ENCODE assay signal across 23 mouse cellular contexts in genomic region chr4:45275770-45276169, GRCm38 (mm10).
"Had no signal": no experiment of that assay in that cellular context is flagged by ENCODE, and none has a peak within 500 bp of the region (broad histone marks: within the 10 kb centered on the region; RNA-seq: fewer than 3 reads in every experiment).

No protein-coding gene starts in this region.

- H3K4me1 ChIP-seq: neural tube, embryonic 12.5 days had no signal

- H3K4me2 ChIP-seq: limb, embryonic 15.5 days; liver, embryonic 11.5 days; lung, embryonic 14.5 days; neural tube, embryonic 12.5 days; neural tube, embryonic 15.5 days had no signal

- ATAC-seq: intestine, embryonic 16.5 days; liver, postnatal 0 days; lung, postnatal 0 days had no signal

- DNase-seq: kidney, adult 2 months; kidney, postnatal 10 days; kidney, postnatal 36 days; layer of hippocampus, postnatal 36 days; left cerebral cortex, postnatal 4 days; liver, postnatal 0 days; lung, embryonic 14.5 days; midbrain, embryonic 14.5 days; right cerebral cortex, adult 18-20 months; right cerebral cortex, postnatal 14 days; right cerebral cortex, postnatal 4 days; thymus, adult 2 months; thymus, postnatal 25 days had no signal

- H3K27ac ChIP-seq: left cerebral cortex, adult 2 months; limb, embryonic 15.5 days; liver, embryonic 14.5 days; macrophage; neural tube, embryonic 12.5 days; neural tube, embryonic 15.5 days; stomach, postnatal 0 days had no signal

- H3K9ac ChIP-seq: limb, embryonic 15.5 days; liver, embryonic 14.5 days; liver, postnatal 0 days; lung, embryonic 14.5 days; neural tube, embryonic 12.5 days; neural tube, embryonic 15.5 days had no signal

- H3K36me3 ChIP-seq: limb, embryonic 15.5 days; neural tube, embryonic 12.5 days; neural tube, embryonic 15.5 days had no signal

- H3K4me3 ChIP-seq: left cerebral cortex, adult 2 months; limb, embryonic 15.5 days; neural tube, embryonic 12.5 days; neural tube, embryonic 15.5 days had no signal

- H3K9me3 ChIP-seq: limb, embryonic 15.5 days; neural tube, embryonic 12.5 days; neural tube, embryonic 15.5 days had no signal

- H3K27me3 ChIP-seq: limb, embryonic 15.5 days; neural tube, embryonic 12.5 days; neural tube, embryonic 15.5 days had no signal
